Comparison of ENCODE assay signal across 8 mouse cellular contexts in the genomic region with DNA sequence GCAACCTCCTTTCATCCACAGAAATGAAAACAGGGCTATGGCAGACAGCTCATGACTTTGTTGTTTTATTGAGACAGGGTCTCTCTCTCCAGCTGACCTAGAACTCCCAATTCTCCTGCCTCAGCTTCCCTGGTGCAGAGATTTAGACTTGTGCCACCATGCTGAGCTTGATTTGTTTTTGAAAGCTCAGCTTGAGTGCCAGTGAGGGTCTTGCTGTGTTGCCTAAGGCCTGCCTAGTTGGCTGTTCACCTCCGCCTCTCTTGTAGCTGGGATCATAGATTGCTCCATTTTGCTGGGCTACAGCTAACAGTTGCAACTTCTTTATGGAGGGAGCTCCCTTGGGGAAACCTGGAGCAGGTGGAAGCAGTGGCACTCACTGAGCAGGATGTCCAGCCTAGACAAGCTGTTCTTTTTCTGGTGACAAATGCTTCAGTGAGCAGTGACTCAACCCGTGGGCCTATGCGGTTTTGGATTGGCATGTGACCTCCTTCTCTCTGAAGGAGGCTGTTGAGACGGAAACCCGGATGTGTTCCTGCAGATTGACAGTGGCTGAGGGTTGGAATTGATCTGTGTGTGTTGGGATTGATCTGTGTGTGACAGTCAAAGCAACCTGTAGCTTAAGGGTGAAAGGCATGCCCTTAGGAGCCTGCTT.
DNase-seq lines count a peak whose midpoint lies in the region.

No protein-coding gene starts in this region.

- no peaks in the 10 kb centered on the region for H3K36me3 ChIP-seq in limb, embryonic 10.5 days

- H3K27ac ChIP-seq in limb, embryonic 10.5 days = no peak overlapping the region

- peaks cover 18% of the 10 kb centered on the region for H3K4me1 ChIP-seq in limb, embryonic 10.5 days

- WGBS in limb, embryonic 10.5 days = 41% methylated on average over 5 of the region's 5 CpGs

- no peaks in the 10 kb centered on the region for H3K9me3 ChIP-seq in limb, embryonic 10.5 days (replicated peaks)

- peak; percentile 34 to 36 for DNase-seq in left cerebral cortex, adult 18-20 months (ENCODE audit: low spot score in 2 of 2)
- no peak for DNase-seq in left cerebral cortex, adult 9 months (ENCODE audit: low spot score in 2 of 2)
- peak; percentile 87 for DNase-seq in Muller cell, postnatal 12 days (ENCODE audit: inconsistent ontology term)
- DNase-seq in embryo, embryonic 10.5 days (ENCODE audit: low spot score) = peak; percentile 40
- no peak for DNase-seq in limb, embryonic 10.5 days (ENCODE audit: low spot score)
- DNase-seq in T-cell, adult 2 months (ENCODE audit: low spot score) = no peak
- DNase-seq in heart, adult 9 months (ENCODE audit: low spot score in 2 of 2) = no peak
- DNase-seq in kidney, postnatal 25 days = no peak

- 0 out of 2 replicates have a peak, but pooled peaks cover 9% of the 10 kb centered on the region for H3K27me3 ChIP-seq in limb, embryonic 10.5 days (ENCODE audit: low read depth, poor library complexity, severe bottlenecking)

- H3K4me3 ChIP-seq in limb, embryonic 10.5 days = 0 out of 2 replicates have a peak overlapping the region, but pooled peaks have one; percentile 67

Comparison
In these comparisons a context has a peak if more than half of its experiments do, and no peak if none do; other contexts are left out.
1. DNase-seq: peak in left cerebral cortex, adult 18-20 months (2 of 2), Muller cell, postnatal 12 days (single experiment) and embryo, embryonic 10.5 days (single experiment); none in left cerebral cortex, adult 9 months (0 of 2), limb, embryonic 10.5 days (single experiment), T-cell, adult 2 months (single experiment), heart, adult 9 months (0 of 2) and kidney, postnatal 25 days (0 of 2).